Mouse (Mus musculus) megakaryocyte progenitor cell, adult 5-6 weeks (primary cell): ENCODE results near the gene Plekhf1. TPM values are rescaled to one million over a fixed set of nuclear protein-coding genes. Genes with fewer than 3 reads are reported as not detected.

ENCODE experiments used
- ATAC-seq: replicated peaks from 2 replicates; pipeline ENCODE4 v1.8.0; 2016; ENCODE audit warnings: mild to moderate bottlenecking, moderate TSS enrichment, inconsistent platforms; ENCODE audit not compliant: poor library complexity
- total RNA-seq, 2 experiments: library from RNA; stranded (forward) in 1 of 2; stranded (reverse) in 1 of 2; fragments of 157-497, 149-512 nt in 1 of 2; fragments of 200-1000 nt in 1 of 2; gene quantifications; 2 replicates each; pipeline versions ENCODE4 v1.2.3 to v1.2.4; 2015 to 2017

The Plekhf1 gene
- total RNA-seq (2015) (0.56 and 0.94 TPM in 2 replicates), total RNA-seq (2017) (0.46 and 1.1 TPM in 2 replicates)

GRCm38 (mm10) chr7:38227900-38228298, at the start of gene Plekhf1:
Gene Plekhf1 (minus strand): TSS chr7:38228016.
- peak; percentile 96 for ATAC-seq

DNA sequence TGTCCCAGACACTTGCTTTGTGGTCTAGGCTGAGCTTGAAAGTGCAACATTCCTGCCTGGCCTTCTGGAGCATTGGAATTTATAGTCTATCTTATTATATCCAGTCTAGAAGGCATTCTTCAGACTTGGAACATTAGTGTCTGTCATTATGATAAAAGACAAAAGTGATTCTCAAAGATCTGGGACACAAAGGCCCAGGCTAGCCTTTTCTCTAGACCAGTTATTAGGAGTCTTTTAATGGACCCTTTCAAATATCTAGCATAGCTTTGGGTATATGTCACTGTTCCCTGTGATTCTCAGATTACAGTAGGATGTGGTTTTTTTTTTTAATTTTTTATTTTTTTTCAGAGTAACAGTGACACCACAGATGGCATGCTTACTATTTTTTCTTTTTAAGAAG, 44.7 kb upstream of the Plekhf1 start:
- ATAC-seq: no peak

DNA sequence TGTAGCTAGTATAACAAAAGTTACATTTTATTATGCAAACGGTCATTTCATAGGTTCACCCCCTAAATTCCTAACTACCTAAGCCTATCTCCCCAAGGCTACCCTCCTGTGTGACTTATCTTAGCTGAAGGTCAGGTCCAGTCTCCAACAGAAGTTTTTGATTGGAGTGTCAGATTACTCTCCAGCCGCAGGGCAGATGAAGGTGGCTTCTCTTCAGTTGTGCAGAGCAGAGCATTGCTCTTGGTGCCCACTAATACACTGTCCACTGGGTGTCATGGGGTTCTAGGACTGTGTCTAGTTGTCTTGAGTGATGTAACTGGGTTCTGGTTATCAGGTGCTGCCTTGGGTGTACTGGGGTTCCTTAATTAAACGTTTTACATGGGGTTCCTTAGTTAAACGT, 44.0 kb upstream of the Plekhf1 start:
- peak; percentile 21 for ATAC-seq

DNA sequence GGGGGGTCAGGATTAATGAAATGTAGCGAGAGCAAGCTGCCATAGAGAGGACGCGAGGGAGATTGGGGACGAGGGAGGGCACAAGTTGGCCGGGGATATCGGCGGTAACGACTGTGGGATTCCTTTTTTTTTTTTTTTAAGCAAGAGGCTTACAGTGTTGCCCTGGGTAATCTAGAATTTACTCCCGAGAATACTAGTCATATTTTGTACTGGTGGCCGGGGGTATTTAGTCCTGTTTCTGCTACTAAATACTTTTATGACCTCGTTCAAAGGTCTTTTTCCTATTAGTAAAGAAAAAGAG, 43.6 kb upstream of the Plekhf1 start:
- ATAC-seq: no peak

DNA sequence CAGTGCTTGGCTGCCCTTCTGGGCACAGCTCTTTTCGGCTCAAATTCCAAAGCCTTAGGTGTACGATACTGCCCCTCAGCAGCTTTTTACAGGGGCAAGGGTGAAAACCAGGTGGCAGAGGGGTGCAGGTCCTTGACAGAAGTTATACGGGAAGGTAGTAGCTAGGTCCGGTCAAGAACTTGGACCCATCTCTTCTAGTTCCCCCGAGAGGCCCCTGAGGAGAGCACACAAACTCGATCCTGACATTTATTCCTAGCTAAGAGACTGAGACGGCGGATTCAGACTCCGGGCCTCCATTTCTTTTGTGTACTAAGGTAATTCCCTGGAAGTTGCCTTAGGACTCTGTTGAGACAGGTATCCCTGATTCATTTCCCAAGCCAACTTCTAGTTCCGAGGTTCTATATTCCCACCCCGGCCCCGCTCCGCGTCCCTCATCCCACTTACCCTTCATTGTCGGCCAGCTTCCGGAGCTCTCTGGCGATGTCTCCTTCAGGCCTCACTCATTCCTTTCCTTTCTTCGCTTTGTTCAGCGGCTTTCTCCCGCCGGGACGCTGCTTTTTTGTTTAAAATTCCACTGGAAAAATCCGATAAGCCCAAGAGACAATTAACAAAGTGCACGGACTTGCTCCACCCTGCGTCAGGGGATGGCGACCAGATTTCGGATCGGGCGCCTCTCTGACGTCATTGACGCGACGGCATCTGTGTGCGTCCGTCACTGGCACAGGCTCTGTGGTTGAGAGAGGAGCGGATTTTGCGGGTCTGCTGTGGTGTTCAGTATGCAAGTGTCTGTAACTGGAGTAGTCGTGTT, 43.1 kb upstream of the Plekhf1 start, which contains the start of gene Pop4:
Gene Pop4, minus strand, starts transcription at position 721 of the 808 bp plus-strand sequence.
- ATAC-seq: peak; percentile 93

- peak; percentile 66 for ATAC-seq
These were observed 39.3 kb upstream of the Plekhf1 start for GRCm38 (mm10) chr7:38267006-38267680.

GRCm38 (mm10) chr7:38262406-38262805, 34.6 kb upstream of the Plekhf1 start:
- ATAC-seq: no peak

- no peak for ATAC-seq
These were observed 31.8 kb upstream of the Plekhf1 start for GRCm38 (mm10) chr7:38259631-38260030.

DNA sequence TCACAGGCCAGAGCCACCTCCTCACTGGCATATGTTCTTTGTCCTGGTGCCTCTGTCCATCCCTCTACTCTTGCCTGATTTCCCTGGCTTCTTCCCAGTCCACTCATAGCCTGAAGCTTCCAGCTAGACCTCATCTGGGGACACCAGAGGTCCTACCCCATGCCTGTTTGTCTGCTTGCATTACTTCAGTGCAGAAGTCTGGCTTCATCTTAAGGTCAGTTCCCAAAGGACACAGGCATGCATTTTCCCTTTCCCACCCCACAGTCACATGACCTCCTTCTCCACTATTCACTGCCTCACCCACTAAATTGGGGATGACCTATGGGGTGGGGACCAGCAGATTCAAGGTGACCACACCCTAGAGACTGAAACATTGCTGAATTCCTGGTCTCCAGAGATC, 25.6 kb upstream of the Plekhf1 start:
- ATAC-seq: no peak

- no peak for ATAC-seq
These were observed 23.8 kb upstream of the Plekhf1 start for GRCm38 (mm10) chr7:38251494-38252216.

DNA sequence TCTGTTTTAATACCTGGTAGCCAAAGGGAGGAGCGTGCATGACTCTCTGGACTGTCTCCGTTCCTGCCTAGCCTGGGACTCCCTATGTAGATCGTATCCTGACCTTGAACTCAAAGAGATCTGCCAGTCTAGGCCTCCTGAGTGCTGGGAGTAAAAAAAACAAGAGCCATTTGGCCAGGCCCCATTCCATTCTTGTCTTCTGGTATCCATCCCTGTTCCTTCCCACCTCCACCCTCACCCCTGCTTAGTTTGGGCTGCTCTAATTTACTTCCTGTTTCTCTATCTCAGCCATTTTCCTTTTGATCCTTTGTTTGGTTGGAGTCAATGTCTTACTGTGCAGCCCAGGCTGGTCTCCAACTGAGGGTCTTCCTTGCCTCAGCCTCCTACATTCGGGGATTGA, 14.6 kb upstream of the Plekhf1 start:
- no peak for ATAC-seq

DNA sequence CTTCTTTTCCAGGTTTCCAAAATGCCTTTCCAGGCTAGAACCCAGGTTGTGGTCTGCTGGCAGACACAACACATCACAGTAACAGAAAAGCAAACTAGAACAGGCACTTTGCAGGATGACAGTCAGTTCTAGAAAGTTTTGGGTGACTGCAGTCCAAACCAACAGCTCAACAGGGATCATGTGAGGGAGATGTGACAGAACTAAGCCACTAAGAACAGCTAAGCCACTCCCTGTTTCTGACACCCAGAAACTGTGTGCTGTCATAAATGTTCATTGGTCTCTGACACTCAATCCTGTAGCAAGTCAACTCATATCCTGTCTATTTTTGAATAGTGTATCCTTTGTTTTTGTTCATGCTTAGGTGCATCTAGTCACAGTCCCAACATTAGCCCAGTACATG, 9.3 kb upstream of the Plekhf1 start:
- ATAC-seq: no peak

DNA sequence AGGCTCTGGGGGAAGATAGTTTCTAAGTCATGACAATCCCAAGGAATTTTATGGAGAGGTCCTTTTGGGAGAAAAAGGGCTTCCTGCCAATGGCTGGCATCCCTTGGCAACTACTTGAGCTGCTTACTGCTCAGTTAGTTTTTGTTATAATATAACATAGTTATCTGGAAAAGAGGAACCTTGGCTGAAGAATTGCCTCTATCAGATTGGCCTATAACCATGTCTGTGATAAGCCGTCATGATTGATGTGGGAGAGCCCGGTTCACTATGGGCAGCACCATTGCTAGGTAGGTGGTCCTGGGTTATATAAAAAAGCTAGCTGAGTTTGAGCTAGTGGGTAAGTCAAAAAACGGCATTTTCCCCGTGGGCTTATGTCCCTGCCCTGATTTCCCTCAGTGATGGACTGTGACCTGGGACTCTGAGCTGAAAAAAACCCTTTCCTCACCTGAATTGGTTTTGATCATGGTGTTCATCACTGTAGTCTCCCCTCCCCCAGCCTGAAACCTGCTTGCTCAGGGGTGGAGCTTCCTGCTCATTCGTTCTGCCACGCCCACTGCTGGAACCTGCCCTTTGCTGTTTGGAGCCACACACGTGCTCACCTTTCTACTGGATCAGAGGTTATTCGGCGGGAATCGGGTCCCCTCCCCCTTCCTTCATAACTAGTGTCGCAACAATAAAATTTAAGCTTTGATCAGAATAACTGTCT, 8.7 kb upstream of the Plekhf1 start:
- ATAC-seq: no peak

DNA sequence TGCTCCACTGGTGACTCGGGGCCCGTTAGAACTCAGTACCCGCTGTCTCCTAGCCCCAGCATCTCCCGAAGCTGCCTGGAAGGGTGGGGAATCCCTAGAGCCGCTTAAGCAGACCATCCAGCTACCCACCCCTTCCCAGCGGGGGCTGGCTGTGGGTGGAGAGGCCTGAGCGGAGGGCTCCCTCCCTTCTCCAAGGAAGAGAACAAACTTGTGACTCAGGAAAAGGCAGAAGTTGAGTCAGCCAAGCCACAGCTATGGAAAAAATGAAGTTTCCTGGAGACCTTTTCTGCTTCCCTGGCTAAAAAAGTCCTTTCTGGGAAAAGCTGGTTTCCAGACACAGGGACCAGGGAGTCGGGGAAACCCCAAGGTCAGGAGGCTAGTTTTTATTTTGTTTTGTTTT, 2.5 kb upstream of the Plekhf1 start:
- no peak for ATAC-seq

GRCm38 (mm10) chr7:38228329-38228728, 513 bp upstream of the Plekhf1 start:
- ATAC-seq: no peak

DNA sequence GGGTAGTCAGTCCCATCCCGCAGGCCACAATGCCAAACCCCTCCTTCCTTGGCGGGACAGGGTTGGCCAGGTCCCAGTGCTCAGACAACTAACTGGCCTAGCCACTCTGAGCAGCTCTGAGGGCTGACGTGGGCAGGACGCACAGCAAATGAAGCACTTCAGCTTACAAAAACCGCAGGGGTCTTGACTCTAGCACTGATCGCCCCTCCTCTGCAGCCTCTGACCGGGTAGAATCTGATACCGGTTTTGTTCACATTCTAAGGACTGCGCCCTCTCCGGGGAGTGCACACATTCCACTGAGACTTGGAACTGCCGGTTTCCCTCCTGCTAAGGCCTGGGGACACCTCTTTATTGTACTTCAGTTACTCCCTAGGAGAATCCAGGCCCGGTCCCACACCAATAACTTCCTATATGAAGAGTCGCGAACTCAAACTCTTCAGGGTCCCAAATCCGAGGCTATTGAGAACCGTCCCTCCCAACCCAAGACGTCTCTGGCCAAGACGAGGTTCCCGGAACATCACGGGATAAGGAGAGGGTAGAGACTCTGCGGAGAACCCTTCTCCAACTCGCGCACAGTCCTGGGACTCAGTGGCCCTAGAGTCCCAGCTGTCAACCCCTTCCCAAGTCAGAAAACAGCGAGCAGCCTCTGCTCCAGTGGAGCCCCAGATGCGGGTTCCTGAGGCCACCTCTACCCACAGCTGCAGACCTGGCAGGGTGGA, 476 bp downstream of the Plekhf1 start:
- ATAC-seq: peak; percentile 49

- no peak for ATAC-seq
These were observed 1.6 kb downstream of the Plekhf1 start for GRCm38 (mm10) chr7:38226226-38226625.

GRCm38 (mm10) chr7:38224577-38225369, 3.0 kb downstream of the Plekhf1 start:
- ATAC-seq: no peak

- no peak for ATAC-seq
These were observed 7.0 kb downstream of the Plekhf1 start for GRCm38 (mm10) chr7:38220866-38221265.

DNA sequence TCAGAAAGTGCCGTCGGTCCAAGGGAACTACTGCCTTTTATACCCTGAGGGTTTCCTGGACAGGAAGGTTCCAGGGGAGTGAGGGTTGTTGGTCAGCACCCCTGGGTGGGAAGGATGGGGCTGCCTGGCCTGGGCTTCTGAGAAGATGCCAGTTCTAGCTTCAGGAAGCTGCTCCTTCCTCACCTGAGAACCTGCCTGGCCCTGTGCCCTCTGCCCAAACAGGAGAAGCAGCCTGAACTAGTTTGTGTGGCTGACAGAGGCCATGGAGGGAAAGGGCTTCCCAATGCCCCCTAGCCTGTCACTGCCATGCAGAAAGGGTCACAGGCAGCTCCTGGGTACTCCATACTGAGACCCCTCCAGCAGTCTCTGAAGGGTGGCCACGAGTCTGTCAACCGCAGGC, 8.3 kb downstream of the Plekhf1 start:
- ATAC-seq: no peak
